ENCODE assay signal across 23 mouse cellular contexts in the genomic region with DNA sequence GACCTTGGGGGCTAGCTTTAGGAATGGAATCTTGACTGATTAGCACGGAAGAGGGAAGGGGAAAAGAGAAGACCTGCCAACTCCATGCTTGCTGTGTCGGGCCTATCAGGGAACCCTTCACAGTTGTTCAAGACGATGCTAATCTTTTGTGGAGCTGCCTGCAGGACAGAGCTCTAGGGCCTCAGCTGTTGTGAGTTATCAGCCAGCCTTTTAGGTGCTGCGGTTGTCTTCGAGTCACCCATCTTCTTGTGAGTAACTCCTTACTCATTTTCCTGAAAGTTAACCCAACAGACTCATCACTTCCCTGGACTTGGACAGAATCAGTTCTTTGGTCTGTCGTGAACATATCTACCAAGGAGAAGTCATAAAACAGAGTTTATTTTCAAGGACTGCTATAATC. TPM values are rescaled to one million over a fixed set of nuclear protein-coding genes. Genes with fewer than 3 reads are reported as not detected.
A peak's percentile ranks its signal among the peaks of the same experiment; 100 is the strongest.
DNase-seq lines count a peak whose midpoint lies in the region; ATAC-seq and TF ChIP-seq lines count a peak whose summit lies in the region.
"Had no signal": no experiment of that assay in that cellular context is flagged by ENCODE, and none has a peak within 500 bp of the region (broad histone marks: within the 10 kb centered on the region; RNA-seq: fewer than 3 reads in every experiment).

No protein-coding gene starts in this region.

- no peak overlapping the region for H3K27ac ChIP-seq in heart, embryonic 10.5 days
- H3K27ac ChIP-seq in bone marrow macrophage, adult 2 months (ENCODE audit: insufficient read depth, low read depth, low read length), result peak overlapping the region; percentile 60
- H3K27ac ChIP-seq: embryonic facial prominence, embryonic 12.5 days; embryonic facial prominence, embryonic 15.5 days; heart, embryonic 13.5 days; hindbrain, embryonic 12.5 days; hindbrain, embryonic 15.5 days; intestine, embryonic 15.5 days had no signal

- peak; percentile 33 for DNase-seq in heart, adult 11 months
- no peak for DNase-seq in heart, embryonic 10.5 days (ENCODE audit: low spot score)
- no peak for DNase-seq in frontal cortex, postnatal 36 days (ENCODE audit: low spot score in 2 of 2)
- DNase-seq in cerebellum, postnatal 25 days, result no peak
- DNase-seq in left cerebral cortex, adult 11 months (ENCODE audit: low spot score), result no peak
- DNase-seq: adrenal gland, adult 2 months; adrenal gland, postnatal 14 days; cerebellum, adult 18-20 months; cerebellum, adult 9-10 months; cerebellum, postnatal 14 days; gastrocnemius, postnatal 10 days; gastrocnemius, postnatal 36 days; heart, adult 18-20 months; kidney, adult 11 months had no signal

- 0 out of 2 replicates have a peak, but pooled peaks have one; percentile 44 for ATAC-seq in megakaryocyte-erythroid progenitor cell, adult 5-6 weeks (replicated peaks; ENCODE audit: low FRiP score, low TSS enrichment, poor library complexity, severe bottlenecking)
- ATAC-seq: forebrain, embryonic 14.5 days; intestine, embryonic 15.5 days had no signal

- no peaks in the 10 kb centered on the region for H3K27me3 ChIP-seq in heart, embryonic 10.5 days (ENCODE audit: insufficient read depth, poor library complexity, severe bottlenecking)
- H3K27me3 ChIP-seq: embryonic facial prominence, embryonic 12.5 days; embryonic facial prominence, embryonic 15.5 days; heart, embryonic 13.5 days; hindbrain, embryonic 12.5 days; hindbrain, embryonic 15.5 days; intestine, embryonic 15.5 days had no signal

- TF ChIP-seq CTCF in bone marrow macrophage, adult 2 months (IDR thresholded peaks at IDR 0.05; ENCODE audit: low read depth, low read length), result no peak

- no peaks in the 10 kb centered on the region for H3K36me3 ChIP-seq in heart, embryonic 10.5 days
- H3K36me3 ChIP-seq: embryonic facial prominence, embryonic 12.5 days; embryonic facial prominence, embryonic 15.5 days; heart, embryonic 13.5 days; hindbrain, embryonic 12.5 days; hindbrain, embryonic 15.5 days; intestine, embryonic 15.5 days had no signal

- H3K4me3 ChIP-seq in heart, embryonic 10.5 days, result no peak overlapping the region
- H3K4me3 ChIP-seq in bone marrow macrophage, adult 2 months (ENCODE audit: insufficient read depth, low read length), result no peak overlapping the region
- H3K4me3 ChIP-seq: embryonic facial prominence, embryonic 12.5 days; embryonic facial prominence, embryonic 15.5 days; heart, embryonic 13.5 days; hindbrain, embryonic 12.5 days; hindbrain, embryonic 15.5 days; intestine, embryonic 15.5 days had no signal

- no peaks in the 10 kb centered on the region for H3K9me3 ChIP-seq in heart, embryonic 10.5 days
- H3K9me3 ChIP-seq: embryonic facial prominence, embryonic 12.5 days; embryonic facial prominence, embryonic 15.5 days; heart, embryonic 13.5 days; hindbrain, embryonic 12.5 days; hindbrain, embryonic 15.5 days; intestine, embryonic 15.5 days had no signal

- no peak for TF ChIP-seq POLR2A in bone marrow macrophage, adult 2 months (IDR thresholded peaks at IDR 0.05; ENCODE audit: borderline replicate concordance, low read depth, low read length)

- no peaks in the 10 kb centered on the region for H3K4me1 ChIP-seq in heart, embryonic 10.5 days
- H3K4me1 ChIP-seq in bone marrow macrophage, adult 2 months (ENCODE audit: control insufficient read depth, insufficient read depth, low read length), result peaks cover 10% of the 10 kb centered on the region
- H3K4me1 ChIP-seq: embryonic facial prominence, embryonic 15.5 days; heart, embryonic 13.5 days; hindbrain, embryonic 12.5 days; hindbrain, embryonic 15.5 days; intestine, embryonic 15.5 days had no signal

- WGBS in heart, embryonic 10.5 days, result 58% methylated on average over 6 of the region's 6 CpGs

RNA-seq across cellular contexts. Expression of a gene that starts 51.3 kb away (rescaled TPM):
- polyA plus RNA-seq in heart, embryonic 10.5 days (2016; fragmentation: Nextera tagmentation; extraction: Ambion mirVana), result 34.7 and 37.8 TPM in 2 replicates
- polyA plus RNA-seq in bone marrow macrophage, adult 2 months (2012; ENCODE audit: insufficient read depth, insufficient read length, missing spikeins), result 38.3 and 39.0 TPM in 2 replicates
- total RNA-seq in megakaryocyte-erythroid progenitor cell, adult 5-6 weeks (2014; fragmentation: Nextera tagmentation), result 49.8 and 51.1 TPM in 2 replicates
- total RNA-seq in megakaryocyte-erythroid progenitor cell, adult 5-6 weeks (2017), result 98.2 and 314 TPM in 2 replicates
